ENCODE assay signal across 8 mouse cellular contexts in genomic region chr17:72918053-72918452, GRCm38 (mm10). TPM values are rescaled to one million over a fixed set of nuclear protein-coding genes. Genes with fewer than 3 reads are reported as not detected.
A peak's percentile ranks its signal among the peaks of the same experiment; 100 is the strongest.
DNase-seq lines count a peak whose midpoint lies in the region; ATAC-seq and TF ChIP-seq lines count a peak whose summit lies in the region.

Gene Lbh, plus strand, starts transcription at chr17:72918305.

- 0% methylated on average over 35 of the region's 35 CpGs for WGBS in hindbrain, embryonic 16.5 days

- peak; percentile 94 for ATAC-seq in hindbrain, embryonic 16.5 days

- peak within 1 kb of the TSS; percentile 89 for H3K27ac ChIP-seq in gastrocnemius, adult 2 months
- peak within 1 kb of the TSS; percentile 91 for H3K27ac ChIP-seq in hindbrain, embryonic 16.5 days (ENCODE audit: low read depth, low read length)

- H3K9me3 ChIP-seq in hindbrain, embryonic 16.5 days (ENCODE audit: control insufficient read depth, low read length) = no peaks in the 10 kb centered on the region

- no peak for TF ChIP-seq CTCF in gastrocnemius, adult 2 months (IDR thresholded peaks at IDR 0.05)

- H3K4me2 ChIP-seq in hindbrain, embryonic 16.5 days (ENCODE audit: low read length) = peak within 1 kb of the TSS; percentile 81

- peak within 1 kb of the TSS; percentile 91 for H3K4me3 ChIP-seq in gastrocnemius, adult 2 months
- peak within 1 kb of the TSS; percentile 61 for H3K4me3 ChIP-seq in hindbrain, embryonic 16.5 days (ENCODE audit: low read length)

- H3K9ac ChIP-seq in hindbrain, embryonic 16.5 days (ENCODE audit: low read depth, low read length) = peak within 1 kb of the TSS; percentile 82

- DNase-seq in R1 (ENCODE audit: low read depth, low spot score) = peak; percentile 70
- DNase-seq in cerebellum, postnatal 25 days = peak; percentile 90 to 94
- DNase-seq in gastrocnemius, adult 2 months = peak; percentile 92
- peak; percentile 88 to 89 for DNase-seq in left cerebral cortex, adult 18-20 months (ENCODE audit: low spot score in 2 of 2)
- DNase-seq in lung, postnatal 4 days = peak; percentile 96
- peak; percentile 97 for DNase-seq in retina, postnatal 1 day
- peak; percentile 98 for DNase-seq in thymus, postnatal 4 days

- H3K27me3 ChIP-seq in hindbrain, embryonic 16.5 days (replicated peaks; ENCODE audit: control insufficient read depth, insufficient read depth, low read length) = no peaks in the 10 kb centered on the region; the same call in 1 of the 2 replicates

- intact Hi-C loops in gastrocnemius, adult 2 months (cut with DNase I) = no loop called here

- peaks cover 4% of the 10 kb centered on the region for H3K36me3 ChIP-seq in hindbrain, embryonic 16.5 days (ENCODE audit: control insufficient read depth, insufficient read depth, low read length)

- H3K4me1 ChIP-seq in hindbrain, embryonic 16.5 days (ENCODE audit: control insufficient read depth, insufficient read depth, low read depth, low read length) = peaks cover 27% of the 10 kb centered on the region

RNA-seq across cellular contexts. Expression of gene Lbh, which starts in this region (rescaled TPM):
- total RNA-seq in gastrocnemius, adult 2 months (2021) = 1 to 10 TPM; 5.5 to 8.3 TPM
- polyA plus RNA-seq in hindbrain, embryonic 16.5 days (2015; fragmentation: Nextera tagmentation; extraction: Ambion mirVana) = 4.5 and 6.5 TPM in 2 replicates
- total RNA-seq in left cerebral cortex, adult 18-20 months (2021) = 10 to 100 TPM; 37.2 to 38.9 TPM

Comparison
In these comparisons a context has a peak if more than half of its experiments do, and no peak if none do; other contexts are left out.
1. Peak in every context shown above with its lines: DNase-seq, ATAC-seq, H3K4me3 ChIP-seq and H3K27ac ChIP-seq.
2. RNA of gene Lbh (total RNA-seq): 37.2 to 38.9 TPM in left cerebral cortex, adult 18-20 months; 5.5 to 8.3 TPM in gastrocnemius, adult 2 months; every median in the first group is over 4 times any median in the second.